Mouse (Mus musculus) spleen, adult 2 months (tissue): ENCODE measurements around the gene Cyp8b1.

ENCODE experiments used
- CTCF ChIP-seq: fragments of 200-500 bp; IDR thresholded peaks from 2 replicates; pipeline ENCODE4 v1.5.1; 2011; ENCODE audit warnings: mild to moderate bottlenecking, inconsistent platforms; ENCODE audit not compliant: insufficient read depth, insufficient read length, insufficient replicate concordance; ENCODE audit errors: extremely low read depth
- POLR2A ChIP-seq: fragments of 200-500 bp; IDR thresholded peaks from 2 replicates; pipeline ENCODE4 v1.6.1; 2011; ENCODE audit warnings: low read depth, low read length, inconsistent platforms

GRCm38 (mm10) chr9:121868236-121868635 is 47.9 kb downstream of the Cyp8b1 start:
- no peak for TF ChIP-seq CTCF
- no peak for TF ChIP-seq POLR2A
